Mouse (Mus musculus): ENCODE data around the gene Mrpl12.

DNA sequence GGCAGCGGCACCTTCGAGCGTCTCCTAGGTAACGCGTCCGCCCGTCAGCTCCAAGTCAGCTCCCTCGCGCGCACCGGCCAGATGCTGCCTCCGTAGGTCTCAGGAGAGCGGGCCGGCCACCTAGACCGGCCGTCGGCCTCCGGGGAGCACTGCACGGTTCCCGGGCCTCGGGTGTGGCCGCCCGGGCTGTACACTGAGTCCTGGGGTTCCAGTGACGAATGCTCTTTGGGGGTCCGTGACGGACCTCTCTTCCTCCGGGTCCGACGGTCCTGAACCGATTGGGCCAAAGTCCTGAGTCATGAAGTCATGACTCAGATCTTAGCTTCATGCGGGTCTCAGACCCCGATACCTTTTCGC is 16.7 kb upstream of the Mrpl12 start:
- TF ChIP-seq POLR2A (IDR thresholded peaks at IDR 0.05; ENCODE audit: extremely low read depth, insufficient read depth, low read length) (no peak), CTCF (IDR thresholded peaks at IDR 0.05; ENCODE audit: low read depth, low read length) (no peak)
